Mouse (Mus musculus): Measurements from ENCODE around the gene Gemin6.
"Not testable (repeated sequence)": the region's sequence is repeated elsewhere in the genome, so short reads cannot be mapped to it uniquely, and the experiment has no call there.

The Gemin6 gene

DNA sequence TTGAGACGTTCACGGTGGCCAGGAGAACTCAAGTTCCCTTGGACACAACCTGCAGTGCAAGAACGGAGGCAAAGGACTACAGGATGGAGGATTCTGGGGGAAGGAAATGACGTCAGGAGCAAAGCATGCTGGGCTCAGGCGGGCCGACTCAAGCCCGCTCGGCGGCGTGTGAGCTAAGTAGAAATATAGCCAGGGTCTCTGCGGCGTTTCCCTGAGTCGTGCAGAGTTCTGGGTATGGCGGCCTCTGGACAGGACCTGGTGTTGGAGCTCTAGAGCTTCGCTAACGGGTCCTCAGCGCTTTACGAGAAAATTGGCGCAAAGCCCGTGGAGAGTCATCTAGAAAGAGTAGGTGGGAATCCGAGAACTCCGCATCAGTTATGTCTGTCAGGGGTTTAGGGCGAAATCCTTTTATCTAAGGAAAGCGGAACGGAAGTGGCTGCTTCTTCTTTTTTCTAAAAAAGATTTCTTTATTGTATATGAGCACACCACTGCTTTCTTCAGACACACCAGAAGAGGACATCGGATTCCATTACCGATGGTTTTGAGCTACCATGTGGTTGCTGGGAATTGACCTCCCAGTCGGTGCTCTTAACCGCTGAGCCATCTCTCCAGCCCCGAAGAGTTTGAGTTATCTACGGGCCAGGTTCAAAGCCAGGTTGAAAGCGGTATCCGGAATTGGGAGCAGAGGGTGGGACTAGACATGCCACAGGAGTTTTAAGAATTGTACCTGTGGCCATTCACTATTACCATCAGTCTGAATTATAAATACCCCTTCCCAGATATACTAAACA is at the start of gene Gemin6:
Gene Gemin6 (plus strand): TSS at position 116 of the 791 bp plus-strand sequence.
- peak; percentile 83 to 91 for DNase-seq

- no peak for DNase-seq
Measured at GRCm38 (mm10) chr17:80174699-80175385, 49.4 kb upstream of the Gemin6 start.

GRCm38 (mm10) chr17:80175386-80175739 is 48.9 kb upstream of the Gemin6 start:
- DNase-seq, result no peak

DNA sequence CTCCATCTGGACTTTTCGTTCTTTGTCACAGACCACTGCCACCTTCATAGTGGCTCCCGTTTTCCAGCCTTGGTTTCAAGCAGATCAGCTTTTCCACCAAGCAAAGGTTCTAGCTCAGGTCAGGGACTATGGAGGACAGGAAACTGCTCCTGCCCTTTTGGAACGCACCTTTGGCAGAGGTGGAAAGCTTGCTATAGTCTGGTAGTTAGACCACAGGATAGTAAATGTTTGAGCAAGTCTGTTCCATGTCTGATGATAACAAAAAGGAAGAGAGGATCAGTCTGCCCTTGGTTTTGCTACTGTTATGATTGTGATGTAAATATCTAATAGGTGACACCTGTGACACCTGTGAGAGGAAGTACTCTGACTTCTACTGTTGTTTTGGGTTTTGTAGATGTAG is 48.3 kb upstream of the Gemin6 start:
- DNase-seq, result no peak

DNA sequence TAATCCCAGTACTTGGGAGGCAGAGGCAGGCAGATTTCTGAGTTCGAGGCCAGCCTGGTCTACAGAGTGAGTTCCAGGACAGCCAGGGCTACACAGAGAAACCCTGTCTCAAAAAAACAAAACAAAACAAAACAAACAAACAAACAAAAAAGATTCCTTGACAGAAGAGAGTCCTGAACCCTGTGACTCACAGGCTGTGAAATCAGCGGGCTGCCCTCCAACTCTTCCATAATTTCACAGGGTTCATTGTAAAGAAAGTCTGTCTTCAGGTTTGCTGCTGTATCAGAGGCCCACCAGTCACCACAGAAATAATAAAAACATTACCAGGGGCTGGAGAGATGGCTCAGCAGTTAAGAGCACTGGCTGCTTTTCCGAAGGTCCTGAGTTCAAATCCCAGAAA is 45.4 kb upstream of the Gemin6 start:
- DNase-seq, result not testable (repeated sequence)

- peak; percentile 74 to 81 for DNase-seq
Measured at GRCm38 (mm10) chr17:80179959-80180358, 44.3 kb upstream of the Gemin6 start.

GRCm38 (mm10) chr17:80180468-80180867 is 43.8 kb upstream of the Gemin6 start:
- no peak for DNase-seq

- DNase-seq, result no peak
Measured at GRCm38 (mm10) chr17:80183615-80184014, 40.6 kb upstream of the Gemin6 start.

GRCm38 (mm10) chr17:80193075-80193474 is 31.2 kb upstream of the Gemin6 start:
- no peak for DNase-seq

- no peak for DNase-seq
Measured at GRCm38 (mm10) chr17:80199160-80199778, 25.0 kb upstream of the Gemin6 start.

DNA sequence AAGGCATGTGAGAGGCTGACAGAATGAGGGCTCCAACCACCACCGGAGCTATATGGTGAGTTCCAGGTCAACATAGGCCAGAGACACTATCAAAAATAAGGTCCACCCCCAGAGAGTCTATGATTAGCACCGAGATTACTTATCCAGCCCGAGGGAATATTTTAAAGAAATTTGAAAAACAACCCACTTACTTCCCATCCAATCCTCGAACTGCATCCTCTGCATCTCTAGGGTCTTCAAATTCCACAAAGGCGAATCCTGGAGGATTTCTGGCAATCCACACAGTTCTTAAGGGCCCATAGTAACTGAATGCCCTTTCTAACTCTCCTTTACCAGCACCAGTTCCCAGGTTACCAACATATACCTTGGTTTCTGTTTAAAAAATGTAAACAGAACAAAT is 18.6 kb upstream of the Gemin6 start:
- DNase-seq, result no peak

DNA sequence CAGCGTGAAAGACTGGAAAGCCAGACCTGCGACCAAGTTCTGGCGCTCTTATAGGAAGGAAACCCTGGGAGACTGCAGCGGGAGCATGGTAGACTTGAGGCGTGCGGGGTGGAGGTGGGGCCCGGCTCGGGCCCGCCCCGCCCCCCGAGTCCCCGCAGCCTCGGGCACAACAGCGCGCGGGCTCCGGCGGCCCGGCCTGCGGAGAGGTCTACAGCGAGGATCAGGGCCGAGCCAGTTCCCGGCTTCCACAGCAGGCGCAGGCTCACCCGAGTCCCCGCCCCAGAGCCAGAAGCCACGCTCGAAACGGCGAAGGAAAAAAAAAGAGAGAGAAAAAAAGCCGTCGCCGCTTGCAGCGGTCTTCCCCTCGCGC is 18.0 kb upstream of the Gemin6 start:
- DNase-seq, result peak in 1 of 2 experiments; percentile 68

DNA sequence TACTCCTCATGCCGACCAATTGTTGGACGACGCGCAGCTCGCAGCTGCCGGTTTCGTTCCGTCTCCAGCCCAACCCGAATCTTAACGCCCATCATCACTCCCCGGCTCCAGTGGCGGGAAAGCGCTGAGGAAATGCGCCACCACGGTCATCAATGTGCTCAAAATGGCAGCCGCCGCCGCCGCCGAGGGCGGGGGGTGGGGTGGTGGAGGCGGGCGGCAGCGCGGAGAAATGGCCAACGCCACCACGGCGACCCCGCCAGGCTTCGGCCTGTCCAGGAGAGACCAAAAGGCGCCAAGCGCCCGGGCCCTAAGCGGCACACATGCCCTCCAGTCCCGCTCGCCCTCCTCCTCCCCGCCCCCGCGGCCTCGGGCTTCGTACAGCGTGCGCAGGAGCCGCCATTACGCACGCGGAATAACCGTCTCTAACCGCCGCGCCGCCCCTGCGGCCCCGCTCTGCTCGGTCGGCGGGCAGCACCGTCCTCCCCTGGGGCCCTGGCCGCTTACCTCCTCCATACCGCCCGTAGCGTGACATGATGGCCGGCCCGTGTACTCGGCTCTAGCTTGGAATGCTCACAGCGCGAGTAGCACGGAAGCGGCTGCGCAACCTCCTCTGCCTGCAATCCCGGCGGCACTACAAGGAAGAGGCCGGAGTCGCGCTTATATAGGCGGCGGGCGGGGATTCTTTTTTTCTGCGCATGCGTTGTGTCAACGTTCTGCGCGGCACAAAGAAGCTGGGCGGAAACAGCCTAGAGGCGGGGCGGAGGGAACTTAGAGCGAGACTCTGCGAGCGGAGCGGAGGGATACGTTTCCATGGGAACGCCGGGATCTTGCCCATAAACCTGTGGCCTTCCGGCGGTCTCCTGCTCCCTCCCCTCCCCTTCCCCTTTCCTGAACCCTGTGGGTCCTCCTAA is 17.3 kb upstream of the Gemin6 start, which contains the start of the genes Srsf7 and Ttc39d:
Gene Srsf7 (minus strand): TSS at position 637 of the 911 bp plus-strand sequence.
Gene Ttc39d (plus strand): TSS at position 790 of the 911 bp plus-strand sequence.
- DNase-seq, result peak; percentile 98 to 99

DNA sequence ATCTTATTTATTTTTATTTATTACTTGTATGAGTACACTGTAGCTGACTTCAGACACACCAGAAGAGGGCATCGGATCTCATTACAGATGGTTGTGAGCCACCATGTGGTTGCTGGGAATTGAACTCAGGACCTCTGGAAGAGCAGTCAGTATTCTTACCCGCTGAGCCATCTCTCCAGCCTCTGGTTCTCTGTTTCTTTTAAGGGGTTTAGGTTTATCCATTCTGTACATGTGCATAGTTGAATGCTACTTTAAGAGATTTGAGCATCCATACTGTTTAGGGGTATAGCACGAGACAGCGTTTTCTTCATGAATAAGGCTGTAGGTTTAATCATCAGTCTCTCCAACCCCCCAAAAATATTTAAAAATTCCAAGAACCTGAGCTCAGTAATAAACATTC is 10.2 kb upstream of the Gemin6 start:
- not testable (repeated sequence) for DNase-seq

DNA sequence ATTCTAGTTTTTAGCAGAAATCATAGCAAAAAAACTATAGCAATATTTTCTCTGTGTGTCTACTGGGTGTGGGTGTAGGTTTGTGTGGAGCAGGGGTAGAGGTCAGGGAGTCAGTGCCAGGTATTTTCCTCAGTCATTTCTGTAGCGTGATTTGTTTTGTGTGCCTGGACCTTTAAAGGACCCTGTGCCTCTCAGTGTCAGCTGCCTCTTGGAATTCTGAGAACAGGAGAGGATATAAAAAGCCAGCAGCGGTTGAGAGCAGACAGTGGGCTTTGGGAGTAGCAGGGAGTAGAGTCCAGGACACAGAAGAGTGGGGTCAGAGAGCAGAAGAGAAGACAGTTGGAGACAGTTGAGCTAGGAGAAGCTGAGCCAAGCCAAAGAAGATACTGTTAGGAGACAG is 4.1 kb upstream of the Gemin6 start:
- DNase-seq, result no peak

- DNase-seq, result no peak
Measured at GRCm38 (mm10) chr17:80221202-80221601, 3.0 kb upstream of the Gemin6 start.

DNA sequence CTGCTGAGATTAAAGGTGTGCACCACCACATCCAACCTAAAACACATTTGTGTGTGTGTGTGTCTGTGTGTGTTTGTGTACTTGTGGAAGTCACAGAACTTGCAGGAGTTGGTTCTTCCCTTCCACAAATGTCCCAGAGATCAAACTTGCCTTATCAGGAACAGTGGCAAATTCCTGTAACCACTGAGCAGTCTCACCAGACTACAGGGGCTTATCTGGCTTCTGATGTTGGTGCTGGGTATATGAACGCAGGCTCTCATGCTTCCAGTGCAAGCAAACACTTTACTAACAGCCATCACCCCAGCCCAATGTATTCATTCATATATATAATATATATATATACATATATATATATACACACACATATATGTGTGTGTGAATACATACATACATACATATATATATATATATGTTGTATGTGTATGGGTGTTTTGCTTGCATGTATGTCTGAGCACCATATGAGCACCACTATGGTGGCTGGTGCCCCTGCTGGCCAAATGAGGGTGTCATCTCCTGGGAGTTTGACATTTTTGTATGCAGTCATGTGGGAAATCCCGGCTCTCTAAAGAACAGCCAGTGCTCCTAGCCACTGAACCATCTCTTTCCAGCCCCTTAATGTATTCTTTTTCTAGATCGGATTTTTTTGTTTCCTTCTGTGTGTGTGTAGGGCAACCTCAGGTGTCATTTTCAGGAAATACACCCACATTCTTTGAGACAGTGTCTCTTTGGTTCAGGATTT is 2.2 kb upstream of the Gemin6 start:
- DNase-seq, result no peak

GRCm38 (mm10) chr17:80223829-80224228 is 412 bp upstream of the Gemin6 start:
- no peak for DNase-seq

DNA sequence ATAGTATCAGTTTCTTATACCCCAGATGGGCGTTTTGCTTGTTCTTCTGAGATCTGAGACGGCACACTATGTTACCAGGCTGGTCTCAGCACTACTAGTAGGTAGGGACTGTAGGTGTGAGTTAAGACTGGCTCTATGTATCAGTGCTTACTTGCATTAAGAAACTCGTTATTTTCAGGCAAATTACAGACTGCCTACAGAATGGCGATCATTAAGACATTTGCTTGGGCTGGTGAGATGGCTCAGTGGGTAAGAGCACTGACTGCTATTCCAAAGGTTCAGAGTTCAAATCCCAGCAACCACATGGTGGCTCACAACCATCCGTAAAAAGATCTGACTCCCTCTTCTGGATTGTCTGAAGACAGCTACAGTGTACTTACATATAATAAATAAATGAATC is 901 bp downstream of the Gemin6 start:
- DNase-seq, result not testable (repeated sequence)

DNA sequence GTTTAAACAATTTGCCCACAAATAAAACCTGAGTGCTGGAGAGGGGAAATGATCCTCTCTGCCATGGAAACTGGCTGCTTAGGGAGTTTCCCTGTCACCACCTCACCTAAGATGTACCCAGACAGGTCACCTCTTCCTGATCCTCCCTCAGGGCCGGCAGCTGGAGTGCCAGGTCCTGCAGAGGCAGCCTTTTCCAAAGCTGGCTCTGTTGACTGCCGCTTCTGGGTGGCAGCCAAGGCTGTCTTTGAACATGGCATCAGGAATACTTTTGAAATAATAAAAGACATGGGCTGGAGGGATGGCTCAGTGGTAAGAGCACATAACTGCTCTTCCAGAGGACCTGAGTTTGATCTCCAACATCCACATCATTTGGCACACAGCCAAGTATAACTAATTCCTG is 5.2 kb downstream of the Gemin6 start:
- DNase-seq, result peak; percentile 17

DNA sequence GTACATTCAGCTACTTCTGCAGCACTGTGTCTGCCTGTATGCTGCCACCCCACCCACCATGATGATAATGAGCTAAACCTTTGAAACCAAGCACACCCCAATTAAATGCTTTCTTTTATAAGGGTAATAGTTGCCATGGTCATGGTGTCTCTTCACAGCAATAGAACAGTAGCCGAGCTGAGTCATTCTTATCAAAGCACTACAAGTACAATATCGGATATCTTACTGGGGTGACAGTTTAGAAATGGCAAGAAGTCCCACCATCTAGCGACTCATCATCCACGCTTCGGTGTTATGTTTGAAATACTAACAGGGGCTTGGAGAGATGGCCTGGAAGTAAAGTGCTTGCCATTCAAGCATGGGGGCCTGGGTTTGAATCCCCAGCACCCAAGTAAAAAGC is 9.6 kb downstream of the Gemin6 start:
- no peak for DNase-seq

GRCm38 (mm10) chr17:80234376-80234775 is 10.1 kb downstream of the Gemin6 start:
- no peak for DNase-seq
